Mouse (Mus musculus): ENCODE results near the gene Prkaa1.
"Not testable (repeated sequence)": the region's sequence is repeated elsewhere in the genome, so short reads cannot be mapped to it uniquely, and the experiment has no call there.

Gene Prkaa1

GRCm38 (mm10) chr15:5129111-5129805 is 14.4 kb upstream of the Prkaa1 start:
- no peak for DNase-seq (ENCODE audit: low spot score in 2 of 2)

DNA sequence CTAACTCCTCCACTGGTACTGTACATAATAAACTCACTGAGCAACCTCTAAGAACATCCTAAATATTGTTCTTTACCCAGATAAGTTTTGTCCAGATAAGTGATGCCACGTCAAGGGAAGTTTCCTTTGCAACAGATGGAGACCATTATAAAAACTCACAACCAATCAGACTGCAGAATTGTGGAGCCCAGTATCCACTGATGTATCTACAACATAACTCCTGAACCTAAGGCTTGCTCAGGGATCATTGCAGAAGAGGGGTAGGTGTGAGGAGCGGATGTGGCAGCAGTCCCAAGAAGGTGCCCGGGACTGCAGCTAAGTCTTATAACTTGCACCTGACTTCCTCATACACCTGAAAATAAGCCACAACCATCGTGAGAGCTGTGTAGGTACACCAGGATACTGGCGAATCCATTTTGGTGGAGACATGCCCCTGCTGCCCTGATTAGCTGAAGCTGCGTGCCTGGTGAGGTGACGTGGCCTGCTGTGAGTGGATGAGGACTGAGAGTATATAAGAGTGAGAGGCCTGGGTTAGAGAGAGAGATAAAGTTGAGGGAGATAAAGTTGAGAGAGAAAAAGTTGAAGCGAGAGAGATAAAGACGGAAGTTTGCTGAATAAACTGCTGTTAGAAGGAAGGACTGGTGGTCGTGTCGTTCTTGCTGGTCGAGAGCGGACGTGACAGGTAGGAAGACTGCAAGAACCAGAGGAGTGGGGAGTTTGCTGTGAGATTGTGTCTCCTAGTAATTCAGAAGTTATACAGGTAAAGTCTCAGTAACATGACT is 12.6 kb upstream of the Prkaa1 start:
- not testable (repeated sequence) for DNase-seq (ENCODE audit: low spot score in 2 of 2)

DNA sequence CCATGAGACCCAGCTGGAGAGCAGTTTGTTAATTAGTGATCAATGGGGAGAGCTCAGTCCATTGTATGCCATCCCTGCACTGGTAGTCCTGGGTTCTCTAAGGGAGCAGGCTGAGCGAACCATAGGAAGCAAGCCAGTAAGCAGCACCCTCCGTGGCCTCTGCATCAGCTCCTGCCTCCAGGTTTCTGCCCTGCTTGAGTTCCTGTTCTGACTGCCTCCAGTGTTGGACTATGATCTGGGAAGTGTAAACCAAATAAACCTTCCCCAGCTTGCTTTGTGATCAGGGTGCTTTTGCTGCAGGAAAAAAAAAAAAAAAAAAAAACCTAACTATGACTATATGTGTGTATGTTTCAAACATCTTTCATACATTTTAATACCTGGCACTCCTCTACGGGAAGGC is 10.4 kb upstream of the Prkaa1 start:
- DNase-seq (ENCODE audit: low spot score in 2 of 2), result no peak

GRCm38 (mm10) chr15:5134179-5134578 is 9.5 kb upstream of the Prkaa1 start:
- no peak for DNase-seq (ENCODE audit: low spot score in 2 of 2)

DNA sequence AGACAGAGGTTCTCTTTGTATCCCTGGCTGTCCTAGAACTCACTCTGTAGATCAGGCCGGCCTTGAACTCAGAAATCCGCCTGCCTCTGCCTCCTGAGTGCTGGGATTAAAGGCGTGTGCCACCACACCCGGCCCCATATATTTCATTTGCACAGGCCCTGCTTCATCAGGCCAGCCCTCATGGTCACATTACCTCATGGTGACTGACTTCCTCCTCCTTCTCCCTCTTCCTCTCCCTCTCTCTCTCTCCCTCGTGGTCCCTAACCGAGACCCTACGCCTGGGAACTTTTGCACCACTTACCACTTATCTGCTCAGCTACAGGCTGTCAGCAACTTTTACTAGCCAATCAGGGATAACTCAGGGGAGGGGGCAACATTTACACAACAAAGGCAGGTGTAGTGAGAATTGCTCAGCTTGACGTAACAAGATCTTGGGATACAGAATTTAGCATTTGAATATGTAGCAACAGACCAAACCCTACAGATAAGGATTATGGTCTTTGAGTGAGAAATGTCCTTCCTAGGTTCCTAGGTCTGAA is 8.6 kb upstream of the Prkaa1 start:
- DNase-seq (ENCODE audit: low spot score in 2 of 2), result no peak

DNA sequence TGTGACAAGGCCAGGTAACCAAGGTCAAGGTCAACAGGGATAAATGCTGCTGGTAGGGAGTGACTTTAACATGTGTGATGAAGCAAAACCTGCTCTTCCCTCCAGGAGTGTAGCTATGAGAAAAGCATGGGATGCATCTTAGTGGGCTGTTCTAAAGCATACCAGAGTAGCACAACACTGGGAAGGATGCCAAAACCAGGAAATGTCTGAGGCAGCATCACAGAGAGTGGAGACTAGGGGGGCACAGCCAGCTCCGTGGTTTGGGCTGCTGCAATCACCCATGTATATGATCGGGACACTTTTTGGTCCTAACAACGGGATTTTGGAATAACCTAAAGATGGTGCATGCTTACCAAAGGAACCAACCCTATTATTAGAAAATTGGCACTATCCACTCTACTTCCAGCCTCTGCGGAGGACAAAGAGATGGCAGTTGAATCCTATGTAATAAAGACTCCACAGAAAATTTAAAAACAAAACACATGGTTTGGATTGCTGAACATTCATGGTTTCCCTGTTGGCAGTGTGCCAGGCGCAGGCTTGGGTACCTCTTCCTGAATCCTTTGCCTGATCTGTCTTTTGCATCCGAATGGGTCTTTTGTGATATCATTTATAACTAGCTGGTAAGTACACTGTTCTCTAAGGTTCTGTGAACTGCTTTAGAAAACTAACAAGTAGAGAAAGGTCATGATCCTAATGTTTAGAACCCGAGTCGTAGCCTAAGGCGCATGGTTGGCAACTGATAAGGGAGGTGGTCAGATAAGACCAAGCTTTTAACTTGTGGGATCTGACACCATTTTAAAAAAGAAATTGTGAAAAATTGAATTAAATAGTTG is 5.4 kb upstream of the Prkaa1 start:
- DNase-seq (ENCODE audit: low spot score in 2 of 2), result no peak

DNA sequence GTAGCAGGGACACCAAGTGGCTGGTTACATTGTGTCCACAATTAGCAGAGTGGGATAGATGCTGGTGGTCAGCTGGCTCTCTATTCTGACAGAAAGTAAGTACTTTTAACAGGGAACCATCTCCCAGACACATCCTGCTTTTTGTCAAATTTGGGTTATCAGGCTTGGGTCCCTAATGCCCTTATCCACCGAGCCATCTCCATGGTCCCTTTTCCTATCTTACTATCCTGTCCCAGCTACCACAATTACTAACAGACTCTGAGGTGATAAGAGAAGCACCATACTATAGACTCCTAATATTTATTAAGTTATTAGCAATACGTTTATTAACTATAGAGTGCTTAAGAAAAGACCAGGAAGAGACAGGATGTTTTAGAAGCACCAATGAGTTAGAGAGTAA is 4.3 kb upstream of the Prkaa1 start:
- DNase-seq (ENCODE audit: low spot score in 2 of 2), result no peak

DNA sequence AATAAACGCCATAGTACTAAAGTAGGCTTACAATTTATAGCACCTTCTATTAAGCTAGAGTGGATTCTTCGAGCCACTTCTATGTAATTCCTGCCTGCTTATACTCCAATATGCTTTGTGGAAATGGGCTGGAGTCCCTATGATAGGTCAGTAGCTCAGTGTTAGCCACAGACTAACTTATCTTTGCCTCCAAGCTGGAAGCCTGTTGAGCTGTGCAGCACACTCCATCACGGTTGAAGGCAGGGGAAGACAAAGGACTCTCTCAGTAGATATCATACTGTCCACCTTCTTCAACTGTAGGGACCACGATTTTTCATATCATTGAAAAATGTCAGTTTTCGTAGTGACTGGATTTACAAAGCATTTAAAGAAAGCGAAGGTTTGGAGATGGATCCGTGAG is 3.8 kb upstream of the Prkaa1 start:
- DNase-seq (ENCODE audit: low spot score in 2 of 2), result no peak

GRCm38 (mm10) chr15:5140357-5140756 is 3.3 kb upstream of the Prkaa1 start:
- no peak for DNase-seq (ENCODE audit: low spot score in 2 of 2)

GRCm38 (mm10) chr15:5142047-5142446 is 1.6 kb upstream of the Prkaa1 start:
- DNase-seq (ENCODE audit: low spot score in 2 of 2), result no peak

GRCm38 (mm10) chr15:5142714-5143113 is 947 bp upstream of the Prkaa1 start:
- no peak for DNase-seq (ENCODE audit: low spot score in 2 of 2)

DNA sequence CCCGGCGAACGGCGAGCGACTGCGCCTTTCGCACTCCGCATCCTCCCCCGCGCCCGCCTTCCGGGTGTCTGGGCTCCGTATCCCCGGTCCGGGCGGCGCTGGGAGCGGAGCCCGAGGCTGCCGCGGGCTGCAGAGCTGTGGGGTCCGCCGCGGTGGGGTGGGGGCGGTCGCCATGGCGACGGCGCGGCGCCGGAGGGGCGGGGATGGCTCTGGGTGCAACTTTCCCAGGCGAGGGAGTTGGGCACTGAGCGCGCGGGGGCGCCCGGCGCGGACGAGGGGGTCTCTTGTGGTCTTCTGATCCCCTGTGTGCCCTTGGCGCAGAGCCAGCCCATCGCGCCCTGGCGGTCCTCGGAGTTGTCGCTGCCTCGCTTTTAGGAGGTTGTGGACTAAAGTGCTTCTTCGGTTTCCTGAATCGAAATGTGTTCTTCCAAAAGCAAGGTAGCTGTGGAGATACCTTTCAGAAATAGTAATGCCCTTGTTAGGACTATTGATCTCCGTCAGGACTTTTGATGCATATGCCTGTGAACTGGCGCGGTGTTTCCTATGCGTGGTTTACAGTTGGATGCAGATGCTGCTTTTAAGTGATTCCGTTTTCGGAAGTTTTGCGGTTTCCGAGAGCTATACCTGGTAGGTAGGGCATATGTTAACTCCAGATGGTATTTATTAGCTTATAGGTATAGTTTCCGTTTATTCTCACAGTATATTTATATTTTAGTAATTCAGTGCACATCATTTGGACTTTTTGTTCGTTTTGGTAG is 539 bp downstream of the Prkaa1 start:
- peak; percentile 33 to 43 for DNase-seq (ENCODE audit: low spot score in 2 of 2)

DNA sequence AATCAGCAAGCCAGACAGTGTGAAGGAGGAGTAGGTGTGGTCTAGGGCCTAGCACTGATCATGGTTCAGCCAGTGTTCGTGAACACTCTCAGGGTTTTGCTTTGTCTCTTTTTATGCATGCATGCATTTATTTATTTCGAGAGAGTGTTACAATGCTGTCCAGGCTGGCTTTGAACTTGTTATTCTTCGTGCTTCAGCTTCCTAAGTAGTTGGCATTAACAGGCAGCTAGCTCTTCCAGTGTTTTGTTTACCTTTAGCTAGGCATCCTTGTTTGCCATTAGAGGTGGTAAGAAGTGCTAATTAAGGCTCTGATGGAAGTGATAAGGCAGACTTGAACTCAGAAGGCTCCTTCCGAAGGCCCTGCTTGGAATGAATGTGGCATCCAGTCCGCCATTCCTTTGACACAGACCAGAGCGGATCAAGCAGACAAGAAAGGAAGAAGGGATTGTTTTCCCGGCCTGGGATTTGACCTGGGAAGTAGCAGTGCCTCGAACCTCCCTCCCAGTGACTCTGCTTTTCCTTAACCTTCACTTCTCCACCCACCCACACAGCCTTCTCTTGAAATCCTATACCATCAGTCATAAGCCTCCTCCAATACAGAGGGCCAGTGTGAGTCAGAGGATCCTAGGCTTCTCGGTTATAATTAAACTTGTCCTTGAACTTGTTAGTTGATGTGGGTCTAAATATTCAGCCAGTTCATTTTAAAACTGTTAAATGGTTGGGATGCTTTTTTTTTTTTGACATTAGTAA is 1.7 kb downstream of the Prkaa1 start:
- DNase-seq (ENCODE audit: low spot score in 2 of 2), result no peak

- DNase-seq (ENCODE audit: low spot score in 2 of 2), result no peak
These were observed 5.5 kb downstream of the Prkaa1 start for GRCm38 (mm10) chr15:5149187-5149586.

- DNase-seq (ENCODE audit: low spot score in 2 of 2), result no peak
These were observed 8.5 kb downstream of the Prkaa1 start for GRCm38 (mm10) chr15:5152171-5152570.

DNA sequence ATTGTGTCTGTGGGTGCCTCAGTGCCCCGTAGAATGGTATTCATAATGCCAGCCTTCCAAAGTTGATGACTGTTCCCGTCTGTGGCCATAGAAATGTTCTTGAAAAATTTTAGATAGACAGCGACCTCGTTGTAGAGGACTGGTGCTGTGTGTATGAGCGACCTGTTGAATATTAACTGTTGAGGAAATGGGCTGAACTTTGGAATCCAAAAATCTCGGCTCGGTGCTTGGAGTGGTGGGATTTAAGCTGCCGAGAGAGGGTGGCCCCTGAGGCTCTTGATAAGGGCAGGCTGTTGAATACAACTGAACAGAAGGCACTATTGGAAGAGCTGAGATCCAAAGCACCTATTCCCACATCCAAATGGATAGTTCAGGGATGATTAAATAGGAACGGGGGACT is 11.0 kb downstream of the Prkaa1 start:
- no peak for DNase-seq (ENCODE audit: low spot score in 2 of 2)

- DNase-seq (ENCODE audit: low spot score in 2 of 2), result no peak
These were observed 11.4 kb downstream of the Prkaa1 start for GRCm38 (mm10) chr15:5155093-5155492.

- no peak for DNase-seq (ENCODE audit: low spot score in 2 of 2)
These were observed 12.7 kb downstream of the Prkaa1 start for GRCm38 (mm10) chr15:5156355-5156754.

GRCm38 (mm10) chr15:5157386-5157785 is 13.7 kb downstream of the Prkaa1 start:
- DNase-seq (ENCODE audit: low spot score in 2 of 2), result no peak

DNA sequence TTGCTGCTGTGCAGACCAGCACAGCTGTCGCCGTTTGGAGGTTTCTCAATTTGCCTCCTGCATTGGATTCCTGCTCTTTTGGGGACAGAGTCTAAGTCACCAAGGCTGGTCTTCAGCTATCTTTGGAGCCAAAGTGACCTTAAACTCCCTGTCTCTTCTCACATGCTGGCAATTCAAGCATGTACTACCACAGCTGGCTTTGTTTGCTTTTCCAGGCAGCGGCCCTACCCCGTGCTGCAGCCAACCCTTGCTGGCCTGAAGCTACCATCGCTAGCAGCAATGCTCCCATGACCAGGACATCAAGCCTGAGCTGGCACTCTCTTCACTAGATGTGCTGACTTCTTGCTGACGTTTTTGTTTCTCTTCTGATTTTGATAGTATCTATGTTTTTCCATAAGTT is 15.2 kb downstream of the Prkaa1 start:
- no peak for DNase-seq (ENCODE audit: low spot score in 2 of 2)

All from natural killer cell, adult 2 months (primary cell).